Mouse (Mus musculus) bone marrow, adult 2 months (tissue): ENCODE data around the gene Mmd2.

Experiments used
- CTCF ChIP-seq: fragments of 200-500 bp; IDR thresholded peaks from 2 replicates; pipeline ENCODE4 v1.5.1; 2011; ENCODE audit warnings: low read length, control low read depth; ENCODE audit not compliant: control insufficient read depth, insufficient read depth
- POLR2A ChIP-seq: fragments of 200-500 bp; IDR thresholded peaks from 2 replicates; pipeline ENCODE4 v1.6.1; 2011; ENCODE audit warnings: low read depth, mild to moderate bottlenecking, control low read depth, low read length, borderline replicate concordance; ENCODE audit not compliant: control insufficient read depth

DNA sequence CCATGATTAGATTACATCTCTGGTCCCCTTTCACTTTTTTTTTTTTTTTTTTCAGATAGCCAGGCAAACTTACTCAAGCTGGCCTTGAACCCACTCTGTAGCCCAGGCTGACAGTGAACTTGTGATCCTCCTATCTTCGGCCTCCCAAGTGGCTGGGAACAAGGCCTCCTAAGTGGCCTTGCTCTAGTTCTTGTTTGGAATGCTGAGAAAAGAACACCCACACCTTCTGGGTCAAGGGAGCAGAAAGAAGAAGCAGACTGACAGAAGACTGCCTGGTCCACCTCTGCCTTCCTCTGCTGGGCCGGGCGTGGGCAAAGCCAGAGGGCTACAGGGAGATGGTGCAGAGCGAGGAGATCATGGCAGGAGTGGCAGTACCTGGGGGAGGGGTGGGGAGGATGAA is 1.8 kb upstream of the Mmd2 start:
- TF ChIP-seq POLR2A (no peak), CTCF (no peak)
